Mouse (Mus musculus) cerebellum, postnatal 14 days (tissue): ENCODE measurements around the gene Ccdc28a.

Experiments
- DNase-seq, 2 experiments: peaks; one replicate each; pipeline ENCODE4 v3.0.0; 2021; ENCODE audit warnings: mixed read lengths in 2 of 2

Gene Ccdc28a

DNA sequence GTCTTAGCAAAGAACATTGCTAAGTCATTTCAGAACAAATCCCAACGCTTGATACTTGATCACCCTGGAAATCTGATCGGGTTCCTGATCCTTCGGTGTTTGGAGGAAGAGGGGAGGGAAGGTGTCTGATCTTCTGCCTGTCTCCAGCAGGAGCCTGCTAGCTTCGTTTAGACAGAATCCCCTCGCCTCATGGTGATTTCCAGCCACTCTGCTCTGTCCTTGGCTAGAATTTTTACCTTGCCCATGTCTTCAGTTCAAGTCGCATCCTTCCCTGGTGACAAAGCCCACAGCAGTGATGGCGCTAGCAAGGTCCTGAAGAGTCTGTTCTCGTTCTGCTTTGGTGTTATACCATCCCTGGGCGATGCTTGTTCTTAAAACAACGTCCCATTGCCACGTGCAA lies 40.6 kb downstream of the Ccdc28a start:
- no peak for DNase-seq

DNA sequence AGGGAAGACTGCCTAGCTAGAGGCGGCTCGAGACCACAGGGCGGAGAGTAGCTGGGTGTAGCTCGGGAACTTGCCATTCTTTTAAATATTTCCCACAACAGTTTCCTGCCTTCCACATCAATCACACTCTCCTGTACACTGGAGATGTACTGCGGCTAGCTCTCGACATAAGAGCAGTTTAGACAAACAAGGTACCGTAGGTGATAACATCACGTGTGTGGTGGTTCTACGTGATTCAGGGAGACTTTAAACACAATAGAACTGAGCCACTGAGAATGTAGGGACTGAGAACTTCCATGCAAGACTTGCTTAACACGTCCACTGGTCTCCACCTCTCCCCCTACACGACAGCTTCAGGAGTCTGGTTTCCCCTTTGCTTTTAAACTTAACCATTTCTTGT lies 41.6 kb downstream of the Ccdc28a start:
- no peak for DNase-seq

DNA sequence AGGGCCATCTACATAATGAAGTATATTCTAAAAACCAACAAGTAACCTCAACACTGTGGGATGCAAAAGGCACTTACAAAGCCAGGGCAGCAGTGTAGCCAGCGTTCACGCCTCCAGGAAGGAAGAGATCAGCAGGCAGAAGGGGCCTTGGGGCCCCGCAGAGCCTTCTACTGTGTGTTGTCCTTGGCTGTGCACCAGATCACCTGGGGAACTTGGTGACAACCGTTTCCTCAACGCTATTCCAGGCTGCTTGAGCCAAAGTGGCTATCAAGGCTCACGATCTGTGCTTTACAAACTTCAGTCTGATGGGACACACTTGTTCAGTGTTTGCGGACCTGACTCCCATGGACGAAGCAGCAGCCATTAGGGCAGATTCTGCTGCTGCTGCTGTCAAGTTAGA lies 43.1 kb downstream of the Ccdc28a start:
- peak; percentile 17 to 18 for DNase-seq

DNA sequence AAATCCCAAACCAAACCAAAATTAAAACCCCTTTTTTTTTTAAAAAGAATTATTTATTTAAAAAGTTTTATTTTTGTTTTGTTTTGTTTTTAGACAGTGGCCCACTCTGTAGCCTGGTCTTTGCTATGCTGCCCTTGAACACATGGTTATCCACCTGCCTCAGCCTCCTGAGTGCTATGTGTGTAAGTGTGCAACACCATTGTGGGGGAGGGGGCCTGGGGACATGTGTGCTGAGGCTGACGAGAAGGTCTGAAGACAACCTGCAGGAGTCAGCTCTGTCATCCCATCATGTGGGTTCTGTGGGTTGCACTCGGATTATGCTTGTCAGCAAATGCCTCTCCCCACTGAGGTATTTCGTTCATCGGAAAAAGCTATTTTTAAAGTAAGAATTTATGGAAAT lies 45.3 kb downstream of the Ccdc28a start:
- no peak for DNase-seq

DNA sequence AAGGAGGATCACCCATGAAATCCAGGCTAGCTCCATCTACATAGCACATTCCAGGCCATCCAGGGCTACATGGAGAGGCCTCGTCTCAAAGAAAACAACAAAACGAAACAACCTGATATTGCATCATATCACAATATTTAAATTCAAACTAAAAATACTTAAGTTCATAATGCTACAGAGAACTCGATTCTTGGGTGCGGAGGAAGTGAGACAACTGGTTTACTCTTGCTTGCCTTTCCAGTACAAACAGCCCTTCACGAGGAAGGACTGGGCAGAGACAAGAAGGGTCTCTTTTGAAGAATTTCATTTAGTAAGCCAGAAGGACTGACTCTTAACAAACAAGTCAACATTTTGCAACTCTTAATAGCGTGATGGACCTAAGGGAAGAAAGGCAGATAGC lies 46.2 kb downstream of the Ccdc28a start:
- no peak for DNase-seq

DNA sequence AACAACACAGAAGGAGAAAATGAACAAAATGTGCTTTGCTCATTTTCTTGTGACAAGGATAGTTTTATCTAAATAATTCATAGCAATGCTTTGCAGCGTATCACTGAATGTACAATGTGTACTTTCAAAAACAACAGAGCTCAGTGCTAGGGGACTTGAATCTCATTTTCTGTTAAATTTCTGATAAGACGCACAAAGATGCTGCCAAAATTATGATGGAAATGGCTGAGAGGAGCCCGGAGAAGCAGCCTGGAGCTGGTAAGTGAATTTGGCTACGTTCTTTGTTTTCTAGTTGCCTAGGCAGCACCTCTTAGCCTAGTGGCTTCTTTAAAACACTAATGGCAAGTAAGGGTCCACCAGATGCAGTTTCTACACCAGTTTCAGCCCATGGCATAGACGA lies 52.6 kb downstream of the Ccdc28a start:
- no peak for DNase-seq

DNA sequence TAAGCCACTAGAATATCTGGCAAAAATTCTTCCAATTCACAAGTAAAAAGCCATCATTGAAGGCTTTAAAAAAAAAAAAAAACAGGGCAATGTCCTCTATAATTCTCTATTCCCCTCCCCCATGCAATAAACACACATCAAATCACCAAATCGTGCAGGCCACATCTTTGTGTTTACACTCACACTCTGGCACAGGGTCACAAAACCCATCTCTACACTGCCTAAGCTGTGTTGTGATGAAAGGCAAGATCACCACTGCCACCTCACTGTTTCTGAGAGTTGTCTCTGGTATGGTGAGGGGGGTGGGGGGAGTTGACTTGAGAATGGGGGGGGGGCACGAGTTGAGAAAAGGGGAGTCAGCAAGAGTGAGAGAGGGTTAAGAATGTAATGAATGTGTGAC lies 57.5 kb downstream of the Ccdc28a start:
- no peak for DNase-seq

DNA sequence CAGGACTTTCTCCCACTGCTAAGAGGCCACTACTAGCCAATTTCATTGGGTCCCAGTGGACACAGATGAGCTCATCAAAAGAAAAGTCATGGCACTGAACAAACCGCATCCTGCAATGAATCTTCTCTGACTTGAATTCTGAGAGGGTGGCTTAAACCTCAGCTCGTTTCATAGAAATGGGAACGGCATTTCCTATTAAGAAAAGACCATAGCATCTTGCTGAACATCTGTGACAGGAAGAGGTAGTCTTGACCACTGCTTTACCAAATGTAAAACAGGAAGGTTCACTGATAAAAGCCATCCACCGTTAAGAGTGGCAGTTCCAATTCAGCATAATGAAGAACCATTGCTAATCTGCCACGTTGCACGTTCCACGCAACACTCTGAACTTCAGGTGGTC lies 58.1 kb downstream of the Ccdc28a start:
- no peak for DNase-seq

DNA sequence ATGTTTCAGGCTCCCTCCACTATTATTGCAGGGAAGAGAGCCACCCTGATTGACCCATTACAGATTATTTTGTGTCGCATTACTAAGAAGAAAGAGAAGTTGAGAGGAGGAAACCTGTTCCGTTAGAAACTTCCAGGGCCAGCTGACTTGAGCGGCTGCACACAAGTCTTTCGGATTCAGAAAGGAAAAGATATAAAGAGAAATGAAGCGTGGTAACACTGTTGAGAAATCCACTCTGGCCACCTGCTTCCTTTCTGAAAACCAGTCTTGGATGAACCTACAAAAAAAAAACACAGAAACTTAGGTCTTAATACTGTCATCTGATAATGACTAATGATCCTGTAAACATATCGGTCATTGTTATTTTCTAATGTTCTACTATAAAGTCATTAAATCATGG lies 59.7 kb downstream of the Ccdc28a start:
- no peak for DNase-seq
